Mouse (Mus musculus): Measurements from ENCODE around the gene Trip6. TPM values are rescaled to one million over a fixed set of nuclear protein-coding genes. Genes with fewer than 3 reads are reported as not detected.

Gene Trip6
- polyA plus RNA-seq, 1 experiment from 2014 or later, result 36.7 TPM

GRCm38 (mm10) chr5:137342407-137343012, 28.3 kb upstream of the Trip6 start:
- H3K9ac ChIP-seq (ENCODE audit: low read depth, low read length), result no peak overlapping the region
- no peaks in the 10 kb centered on the region for H3K9me3 ChIP-seq (replicated peaks; ENCODE audit: control insufficient read depth, low read length)
- H3K27ac ChIP-seq (ENCODE audit: low read depth, low read length), result no peak overlapping the region
- H3K27me3 ChIP-seq (ENCODE audit: control insufficient read depth, insufficient read depth, low read length), result no peaks in the 10 kb centered on the region
- WGBS (ENCODE audit: insufficient replicate concordance), result 64% methylated on average over 7 of the region's 7 CpGs
- no peak overlapping the region for H3K4me3 ChIP-seq (ENCODE audit: low read depth, low read length)
- no peak for ATAC-seq (replicated peaks; ENCODE audit: insufficient number of reproducible peaks, low FRiP score, low TSS enrichment)
- no peak overlapping the region for H3K4me2 ChIP-seq
- no peaks in the 10 kb centered on the region for H3K36me3 ChIP-seq (ENCODE audit: control insufficient read depth, insufficient read depth, low read length)
- peaks cover 26% of the 10 kb centered on the region for H3K4me1 ChIP-seq (ENCODE audit: control insufficient read depth, insufficient read depth, low read length)

GRCm38 (mm10) chr5:137340222-137340621, 26.0 kb upstream of the Trip6 start:
- Histone ChIP-seq H3K27ac (ENCODE audit: low read depth, low read length) (peak overlapping the region; percentile 85; the same call in 1 of the 2 replicates), H3K9me3 (replicated peaks; ENCODE audit: control insufficient read depth, low read length) (no peaks in the 10 kb centered on the region), H3K4me2 (no peak overlapping the region; the same call in 1 of the 2 replicates), H3K27me3 (ENCODE audit: control insufficient read depth, insufficient read depth, low read length) (no peaks in the 10 kb centered on the region), H3K36me3 (ENCODE audit: control insufficient read depth, insufficient read depth, low read length) (no peaks in the 10 kb centered on the region), H3K4me1 (ENCODE audit: control insufficient read depth, insufficient read depth, low read length) (peaks cover 20% of the 10 kb centered on the region), H3K4me3 (ENCODE audit: low read depth, low read length) (no peak overlapping the region), H3K9ac (ENCODE audit: low read depth, low read length) (no peak overlapping the region)
- 66% methylated on average over 6 of the region's 6 CpGs for WGBS (ENCODE audit: insufficient replicate concordance)
- ATAC-seq (replicated peaks; ENCODE audit: insufficient number of reproducible peaks, low FRiP score, low TSS enrichment), result no peak

GRCm38 (mm10) chr5:137339290-137339979, 25.2 kb upstream of the Trip6 start:
- 7% methylated on average over 22 of the region's 22 CpGs for WGBS (ENCODE audit: insufficient replicate concordance)
- H3K4me3 ChIP-seq (ENCODE audit: low read depth, low read length), result peak overlapping the region; percentile 48
- H3K9ac ChIP-seq (ENCODE audit: low read depth, low read length), result peak overlapping the region; percentile 83
- H3K4me2 ChIP-seq, result peak overlapping the region; percentile 87
- ATAC-seq (replicated peaks; ENCODE audit: insufficient number of reproducible peaks, low FRiP score, low TSS enrichment), result peak; percentile 64
- peak overlapping the region; percentile 85 for H3K27ac ChIP-seq (ENCODE audit: low read depth, low read length)
- H3K9me3 ChIP-seq (replicated peaks; ENCODE audit: control insufficient read depth, low read length), result no peaks in the 10 kb centered on the region
- no peaks in the 10 kb centered on the region for H3K27me3 ChIP-seq (ENCODE audit: control insufficient read depth, insufficient read depth, low read length)
- H3K4me1 ChIP-seq (ENCODE audit: control insufficient read depth, insufficient read depth, low read length), result peaks cover 20% of the 10 kb centered on the region
- no peaks in the 10 kb centered on the region for H3K36me3 ChIP-seq (ENCODE audit: control insufficient read depth, insufficient read depth, low read length)

- 2% methylated on average over 11 of the region's 11 CpGs for WGBS (ENCODE audit: insufficient replicate concordance)
- Histone ChIP-seq H3K27ac (ENCODE audit: low read depth, low read length) (peak overlapping the region; percentile 85), H3K4me2 (peak overlapping the region; percentile 87), H3K9ac (ENCODE audit: low read depth, low read length) (peak overlapping the region; percentile 83), H3K4me3 (ENCODE audit: low read depth, low read length) (peak overlapping the region; percentile 48), H3K36me3 (ENCODE audit: control insufficient read depth, insufficient read depth, low read length) (no peaks in the 10 kb centered on the region), H3K4me1 (ENCODE audit: control insufficient read depth, insufficient read depth, low read length) (peaks cover 20% of the 10 kb centered on the region), H3K27me3 (ENCODE audit: control insufficient read depth, insufficient read depth, low read length) (no peaks in the 10 kb centered on the region), H3K9me3 (replicated peaks; ENCODE audit: control insufficient read depth, low read length) (no peaks in the 10 kb centered on the region)
- ATAC-seq (replicated peaks; ENCODE audit: insufficient number of reproducible peaks, low FRiP score, low TSS enrichment), result peak; percentile 11; the same call in 1 of the 2 replicates
Observed at GRCm38 (mm10) chr5:137338663-137339289, 24.6 kb upstream of the Trip6 start.

GRCm38 (mm10) chr5:137338256-137338655, 24.1 kb upstream of the Trip6 start:
- Histone ChIP-seq H3K4me3 (ENCODE audit: low read depth, low read length) (peak overlapping the region; percentile 48), H3K9ac (ENCODE audit: low read depth, low read length) (peak overlapping the region; percentile 83), H3K9me3 (replicated peaks; ENCODE audit: control insufficient read depth, low read length) (no peaks in the 10 kb centered on the region), H3K27me3 (ENCODE audit: control insufficient read depth, insufficient read depth, low read length) (no peaks in the 10 kb centered on the region), H3K4me1 (ENCODE audit: control insufficient read depth, insufficient read depth, low read length) (peaks cover 20% of the 10 kb centered on the region), H3K27ac (ENCODE audit: low read depth, low read length) (peak overlapping the region; percentile 85), H3K4me2 (peak overlapping the region; percentile 87), H3K36me3 (ENCODE audit: control insufficient read depth, insufficient read depth, low read length) (no peaks in the 10 kb centered on the region)
- 1% methylated on average over 19 of the region's 19 CpGs for WGBS (ENCODE audit: insufficient replicate concordance)
- ATAC-seq (replicated peaks; ENCODE audit: insufficient number of reproducible peaks, low FRiP score, low TSS enrichment), result peak; percentile 62

GRCm38 (mm10) chr5:137337190-137337589, 23.0 kb upstream of the Trip6 start:
- Histone ChIP-seq H3K27ac (ENCODE audit: low read depth, low read length) (peak overlapping the region; percentile 24; the same call in 1 of the 2 replicates), H3K4me2 (no peak overlapping the region), H3K9me3 (replicated peaks; ENCODE audit: control insufficient read depth, low read length) (no peaks in the 10 kb centered on the region), H3K4me1 (ENCODE audit: control insufficient read depth, insufficient read depth, low read length) (peaks cover 25% of the 10 kb centered on the region), H3K36me3 (ENCODE audit: control insufficient read depth, insufficient read depth, low read length) (no peaks in the 10 kb centered on the region), H3K4me3 (ENCODE audit: low read depth, low read length) (no peak overlapping the region), H3K27me3 (ENCODE audit: control insufficient read depth, insufficient read depth, low read length) (no peaks in the 10 kb centered on the region), H3K9ac (ENCODE audit: low read depth, low read length) (0 out of 2 replicates have a peak overlapping the region, but pooled peaks have one; percentile 30)
- WGBS (ENCODE audit: insufficient replicate concordance), result 31% methylated on average over 8 of the region's 8 CpGs
- ATAC-seq (replicated peaks; ENCODE audit: insufficient number of reproducible peaks, low FRiP score, low TSS enrichment), result no peak

GRCm38 (mm10) chr5:137335066-137335465, 20.9 kb upstream of the Trip6 start:
- Histone ChIP-seq H3K9ac (ENCODE audit: low read depth, low read length) (no peak overlapping the region), H3K4me2 (no peak overlapping the region), H3K4me1 (ENCODE audit: control insufficient read depth, insufficient read depth, low read length) (peaks cover 25% of the 10 kb centered on the region), H3K36me3 (ENCODE audit: control insufficient read depth, insufficient read depth, low read length) (no peaks in the 10 kb centered on the region), H3K27ac (ENCODE audit: low read depth, low read length) (no peak overlapping the region), H3K4me3 (ENCODE audit: low read depth, low read length) (no peak overlapping the region), H3K9me3 (replicated peaks; ENCODE audit: control insufficient read depth, low read length) (no peaks in the 10 kb centered on the region), H3K27me3 (ENCODE audit: control insufficient read depth, insufficient read depth, low read length) (no peaks in the 10 kb centered on the region)
- 75% methylated on average over 6 of the region's 6 CpGs for WGBS (ENCODE audit: insufficient replicate concordance)
- ATAC-seq (replicated peaks; ENCODE audit: insufficient number of reproducible peaks, low FRiP score, low TSS enrichment), result no peak

- ATAC-seq (replicated peaks; ENCODE audit: insufficient number of reproducible peaks, low FRiP score, low TSS enrichment), result no peak
- WGBS (ENCODE audit: insufficient replicate concordance), result 47% methylated on average over 10 of the region's 10 CpGs
- H3K36me3 ChIP-seq (ENCODE audit: control insufficient read depth, insufficient read depth, low read length), result no peaks in the 10 kb centered on the region
- H3K9me3 ChIP-seq (replicated peaks; ENCODE audit: control insufficient read depth, low read length), result no peaks in the 10 kb centered on the region
- no peak overlapping the region for H3K27ac ChIP-seq (ENCODE audit: low read depth, low read length)
- H3K4me1 ChIP-seq (ENCODE audit: control insufficient read depth, insufficient read depth, low read length), result peaks cover 18% of the 10 kb centered on the region
- H3K9ac ChIP-seq (ENCODE audit: low read depth, low read length), result no peak overlapping the region
- H3K4me2 ChIP-seq, result peak overlapping the region; percentile 98
- no peaks in the 10 kb centered on the region for H3K27me3 ChIP-seq (ENCODE audit: control insufficient read depth, insufficient read depth, low read length)
- no peak overlapping the region for H3K4me3 ChIP-seq (ENCODE audit: low read depth, low read length)
Observed at GRCm38 (mm10) chr5:137334317-137334716, 20.1 kb upstream of the Trip6 start.
